Mouse (Mus musculus) midbrain, embryonic 12.5 days (tissue): Measurements from ENCODE around the gene Spsb4. TPM values are rescaled to one million over a fixed set of nuclear protein-coding genes. Genes with fewer than 3 reads are reported as not detected.
"Not testable (repeated sequence)": the region's sequence is repeated elsewhere in the genome, so short reads cannot be mapped to it uniquely, and the experiment has no call there.

Source experiments
- ATAC-seq: fragments of 200-750 bp; cut with Nextera tagmentation; 2 replicates; pipeline ENCODE4 v1.8.0; 2017; ENCODE audit warnings: low read depth, moderate TSS enrichment, moderate library complexity; ENCODE audit not compliant: low FRiP score
- H3K27ac ChIP-seq: fragments of 300-500 bp; sonication (generic); replicated peaks from 2 replicates; pipeline ENCODE4 v1.5.1; 2016; ENCODE audit warnings: mild to moderate bottlenecking
- H3K27me3 ChIP-seq: fragments of 300-500 bp; sonication (generic); 2 replicates; pipeline ENCODE4 v1.6.1; 2016; ENCODE audit warnings: mild to moderate bottlenecking
- H3K36me3 ChIP-seq: fragments of 300-500 bp; sonication (generic); 2 replicates; pipeline ENCODE4 v1.6.1; 2016
- H3K4me1 ChIP-seq: fragments of 300-500 bp; sonication (generic); 2 replicates; pipeline ENCODE4 v1.6.1; 2016
- H3K4me2 ChIP-seq: fragments of 300-500 bp; sonication (generic); replicated peaks from 2 replicates; pipeline ENCODE4 v1.6.1; 2016; ENCODE audit warnings: mild to moderate bottlenecking, moderate library complexity
- H3K4me3 ChIP-seq: fragments of 300-500 bp; sonication (generic); 2 replicates; pipeline ENCODE4 v1.5.1; 2016; ENCODE audit warnings: mild to moderate bottlenecking
- H3K9ac ChIP-seq: fragments of 300-500 bp; sonication (generic); replicated peaks from 2 replicates; pipeline ENCODE4 v1.6.1; 2016; ENCODE audit warnings: mild to moderate bottlenecking, moderate library complexity
- H3K9me3 ChIP-seq: fragments of 300-500 bp; sonication (generic); 2 replicates; pipeline ENCODE4 v1.6.1; 2016; ENCODE audit warnings: mild to moderate bottlenecking
- WGBS: fragments of 180-500 bp; shearing (Covaris S2); methylation state at CpG from one replicate; pipeline ENCODE4 v1.1.7; 2016; 5-methylcytosine and 5-hydroxymethylcytosine counted together
- polyA plus RNA-seq: library from polyadenylated mRNA; unstranded; fragments of >200 nt; fragmentation: Nextera tagmentation; extraction: Ambion mirVana; gene quantifications from 2 replicates; pipeline ENCODE4 v1.2.1, GENCODE M21; 2016

Gene Spsb4
- polyA plus RNA-seq, 1 experiment from 2014 or later, result 122 TPM

GRCm38 (mm10) chr9:96938887-96939286 lies 79.8 kb downstream of the Spsb4 start:
- no peak overlapping the region for H3K4me2 ChIP-seq
- H3K27ac ChIP-seq, result peak overlapping the region; percentile 61
- no peak for ATAC-seq
- no peaks in the 10 kb centered on the region for H3K27me3 ChIP-seq
- no peaks in the 10 kb centered on the region for H3K4me1 ChIP-seq
- no peak overlapping the region for H3K4me3 ChIP-seq
- no peak overlapping the region for H3K9ac ChIP-seq
- 69% methylated on average over 5 of the region's 5 CpGs for WGBS
- no peaks in the 10 kb centered on the region for H3K9me3 ChIP-seq
- H3K36me3 ChIP-seq, result peaks cover 38% of the 10 kb centered on the region

- 95% methylated on average over 2 of the region's 2 CpGs for WGBS
- H3K4me1 ChIP-seq, H3K9me3 ChIP-seq, H3K9ac ChIP-seq, H3K27me3 ChIP-seq, H3K4me3 ChIP-seq, ATAC-seq, H3K4me2 ChIP-seq, H3K27ac ChIP-seq: not testable (repeated sequence)
- H3K36me3 ChIP-seq, result peaks cover 13% of the 10 kb centered on the region
Measured at GRCm38 (mm10) chr9:96936427-96936826, 82.2 kb downstream of the Spsb4 start.

GRCm38 (mm10) chr9:96935556-96936300 lies 82.9 kb downstream of the Spsb4 start:
- Histone ChIP-seq H3K9me3 (no peaks in the 10 kb centered on the region), H3K27ac (no peak overlapping the region), H3K4me2 (no peak overlapping the region), H3K27me3 (no peaks in the 10 kb centered on the region), H3K4me3 (no peak overlapping the region), H3K4me1 (no peaks in the 10 kb centered on the region), H3K9ac (no peak overlapping the region), H3K36me3 (peaks cover 6% of the 10 kb centered on the region)
- no peak for ATAC-seq
- 70% methylated on average over 15 of the region's 15 CpGs for WGBS

- Histone ChIP-seq H3K4me3 (no peak overlapping the region), H3K36me3 (peaks cover 5% of the 10 kb centered on the region), H3K9me3 (no peaks in the 10 kb centered on the region), H3K27me3 (no peaks in the 10 kb centered on the region), H3K4me2 (no peak overlapping the region), H3K9ac (no peak overlapping the region), H3K27ac (no peak overlapping the region), H3K4me1 (no peaks in the 10 kb centered on the region)
- ATAC-seq, result no peak
- WGBS, result 74% methylated on average over 3 of the region's 3 CpGs
Measured at GRCm38 (mm10) chr9:96934816-96935215, 83.8 kb downstream of the Spsb4 start.

- H3K9ac ChIP-seq, result no peak overlapping the region
- no peak overlapping the region for H3K27ac ChIP-seq
- H3K4me1 ChIP-seq, result no peaks in the 10 kb centered on the region
- H3K36me3 ChIP-seq, result no peaks in the 10 kb centered on the region
- no peak overlapping the region for H3K4me3 ChIP-seq
- 90% methylated on average over 8 of the region's 8 CpGs for WGBS
- H3K4me2 ChIP-seq, result no peak overlapping the region
- ATAC-seq, result no peak
- no peaks in the 10 kb centered on the region for H3K9me3 ChIP-seq
- H3K27me3 ChIP-seq, result no peaks in the 10 kb centered on the region
Measured at GRCm38 (mm10) chr9:96932751-96933150, 85.9 kb downstream of the Spsb4 start.

- ATAC-seq, result no peak
- Histone ChIP-seq H3K36me3 (no peaks in the 10 kb centered on the region), H3K4me2 (no peak overlapping the region), H3K9me3 (no peaks in the 10 kb centered on the region; the same call in 1 of the 2 replicates), H3K27ac (no peak overlapping the region), H3K27me3 (no peaks in the 10 kb centered on the region), H3K4me3 (no peak overlapping the region), H3K9ac (no peak overlapping the region), H3K4me1 (no peaks in the 10 kb centered on the region)
- WGBS, result 92% methylated on average over 17 of the region's 17 CpGs
Measured at GRCm38 (mm10) chr9:96923577-96924316, 94.9 kb downstream of the Spsb4 start.

GRCm38 (mm10) chr9:96923119-96923518 lies 95.5 kb downstream of the Spsb4 start:
- H3K9me3 ChIP-seq, result no peaks in the 10 kb centered on the region; the same call in 1 of the 2 replicates
- no peak overlapping the region for H3K27ac ChIP-seq
- WGBS, result 88% methylated on average over 6 of the region's 6 CpGs
- no peaks in the 10 kb centered on the region for H3K36me3 ChIP-seq
- H3K9ac ChIP-seq, result no peak overlapping the region
- no peaks in the 10 kb centered on the region for H3K4me1 ChIP-seq
- no peak overlapping the region for H3K4me3 ChIP-seq
- no peaks in the 10 kb centered on the region for H3K27me3 ChIP-seq
- ATAC-seq, result no peak
- no peak overlapping the region for H3K4me2 ChIP-seq

GRCm38 (mm10) chr9:96916620-96917538 lies 101.8 kb downstream of the Spsb4 start:
- no peaks in the 10 kb centered on the region; the same call in 1 of the 2 replicates for H3K9me3 ChIP-seq
- WGBS, result 35% methylated on average over 27 of the region's 27 CpGs
- no peaks in the 10 kb centered on the region for H3K27me3 ChIP-seq
- no peaks in the 10 kb centered on the region for H3K36me3 ChIP-seq
- H3K4me3 ChIP-seq, result no peak overlapping the region
- H3K27ac ChIP-seq, result no peak overlapping the region
- H3K4me1 ChIP-seq, result peaks cover 3% of the 10 kb centered on the region
- peak; percentile 83 for ATAC-seq
- no peak overlapping the region for H3K4me2 ChIP-seq
- no peak overlapping the region for H3K9ac ChIP-seq

- H3K9ac ChIP-seq, result no peak overlapping the region
- H3K36me3 ChIP-seq, result no peaks in the 10 kb centered on the region
- H3K4me1 ChIP-seq, result peaks cover 3% of the 10 kb centered on the region
- no peak overlapping the region for H3K4me3 ChIP-seq
- peak; percentile 35; the same call in 1 of the 2 replicates for ATAC-seq
- H3K4me2 ChIP-seq, result no peak overlapping the region
- H3K27me3 ChIP-seq, result no peaks in the 10 kb centered on the region
- 49% methylated on average over 7 of the region's 7 CpGs for WGBS
- H3K27ac ChIP-seq, result no peak overlapping the region
- no peaks in the 10 kb centered on the region; the same call in 1 of the 2 replicates for H3K9me3 ChIP-seq
Measured at GRCm38 (mm10) chr9:96916076-96916475, 102.6 kb downstream of the Spsb4 start.

GRCm38 (mm10) chr9:96914851-96915250 lies 103.8 kb downstream of the Spsb4 start:
- no peak for ATAC-seq
- H3K9me3 ChIP-seq, result no peaks in the 10 kb centered on the region; the same call in 1 of the 2 replicates
- no peak overlapping the region for H3K4me3 ChIP-seq
- no peak overlapping the region for H3K27ac ChIP-seq
- no peak overlapping the region for H3K4me2 ChIP-seq
- H3K27me3 ChIP-seq, result no peaks in the 10 kb centered on the region
- H3K4me1 ChIP-seq, result peaks cover 3% of the 10 kb centered on the region
- no peak overlapping the region for H3K9ac ChIP-seq
- H3K36me3 ChIP-seq, result no peaks in the 10 kb centered on the region
- WGBS, result 80% methylated on average over 6 of the region's 6 CpGs

GRCm38 (mm10) chr9:96914005-96914404 lies 104.6 kb downstream of the Spsb4 start:
- Histone ChIP-seq H3K36me3 (no peaks in the 10 kb centered on the region), H3K9me3 (no peaks in the 10 kb centered on the region), H3K4me1 (peaks cover 3% of the 10 kb centered on the region), H3K9ac (no peak overlapping the region), H3K27ac (no peak overlapping the region), H3K4me2 (no peak overlapping the region), H3K4me3 (no peak overlapping the region), H3K27me3 (no peaks in the 10 kb centered on the region)
- ATAC-seq, result no peak
- 90% methylated on average over 3 of the region's 3 CpGs for WGBS
